11 mouse cellular contexts compared by ENCODE assay signal in genomic region chr6:108454061-108454891, GRCm38 (mm10).
DNase-seq lines count a peak whose midpoint lies in the region; ATAC-seq and TF ChIP-seq lines count a peak whose summit lies in the region.
"Had no signal": no experiment of that assay in that cellular context is flagged by ENCODE, and none has a peak within 500 bp of the region (broad histone marks: within the 10 kb centered on the region; RNA-seq: fewer than 3 reads in every experiment).

No protein-coding gene starts in this region.

- peak overlapping the region; percentile 26; the same call in 1 of the 2 replicates for H3K27ac ChIP-seq in hindbrain, postnatal 0 days
- no peak overlapping the region for H3K27ac ChIP-seq in hindbrain, embryonic 14.5 days
- H3K27ac ChIP-seq: hindbrain, embryonic 15.5 days had no signal

- peaks cover 16% of the 10 kb centered on the region for H3K4me1 ChIP-seq in hindbrain, postnatal 0 days (ENCODE audit: insufficient read depth, low read length)
- peaks cover 12% of the 10 kb centered on the region for H3K4me1 ChIP-seq in hindbrain, embryonic 14.5 days (replicated peaks; ENCODE audit: control insufficient read depth, insufficient read depth, low read length)

- no peak overlapping the region for H3K9ac ChIP-seq in hindbrain, postnatal 0 days (replicated peaks; ENCODE audit: low read length)
- H3K9ac ChIP-seq in hindbrain, embryonic 14.5 days = no peak overlapping the region
- H3K9ac ChIP-seq: hindbrain, embryonic 15.5 days; lung, embryonic 14.5 days had no signal

- H3K4me2 ChIP-seq in hindbrain, postnatal 0 days (ENCODE audit: low read depth, low read length) = no peak overlapping the region
- H3K4me2 ChIP-seq in hindbrain, embryonic 14.5 days (replicated peaks) = no peak overlapping the region
- H3K4me2 ChIP-seq: hindbrain, embryonic 15.5 days; lung, embryonic 14.5 days had no signal

- no peaks in the 10 kb centered on the region for H3K27me3 ChIP-seq in hindbrain, postnatal 0 days (ENCODE audit: insufficient read depth, low read length)
- no peaks in the 10 kb centered on the region for H3K27me3 ChIP-seq in hindbrain, embryonic 14.5 days (ENCODE audit: control insufficient read depth, insufficient read depth, low read length)
- H3K27me3 ChIP-seq: hindbrain, embryonic 15.5 days had no signal

- peak; percentile 23 for DNase-seq in hindbrain, postnatal 0 days (ENCODE audit: low spot score)
- no peak for DNase-seq in hindbrain, embryonic 14.5 days (ENCODE audit: low spot score)
- peak; percentile 40 to 62 for DNase-seq in frontal cortex, postnatal 10 days (ENCODE audit: low spot score in 2 of 2)
- peak; percentile 76 to 93 for DNase-seq in left cerebral cortex, postnatal 25 days (ENCODE audit: low spot score in 2 of 2)
- no peak for DNase-seq in urinary bladder, postnatal 10 days (ENCODE audit: low spot score)
- no peak for DNase-seq in cerebellum, postnatal 4 days (ENCODE audit: low spot score in 2 of 2)
- DNase-seq: lung, embryonic 14.5 days; thymus, adult 18-20 months had no signal

- WGBS in hindbrain, postnatal 0 days = 49% methylated on average over 16 of the region's 16 CpGs
- WGBS in hindbrain, embryonic 14.5 days = 71% methylated on average over 16 of the region's 16 CpGs

- TF ChIP-seq CTCF in hindbrain, postnatal 0 days (IDR thresholded peaks at IDR 0.05; ENCODE audit: low read depth) = no peak

- intact Hi-C loops in left cerebral cortex, postnatal 25 days (cut with DNase I) = loop anchor here (1.0 to 5.0 kb wide), 3 partner anchors 19 to 206 kb away; partner anchors contain the start of gene Bhlhe40

- no peaks in the 10 kb centered on the region for H3K9me3 ChIP-seq in hindbrain, postnatal 0 days (ENCODE audit: low read length)
- H3K9me3 ChIP-seq in hindbrain, embryonic 14.5 days (ENCODE audit: control insufficient read depth, low read length) = no peaks in the 10 kb centered on the region
- H3K9me3 ChIP-seq: hindbrain, embryonic 15.5 days had no signal

- peak; percentile 21; the same call in 1 of the 2 replicates for ATAC-seq in hindbrain, postnatal 0 days
- ATAC-seq in hindbrain, embryonic 14.5 days (ENCODE audit: low FRiP score) = no peak
- peak; percentile 49 for ATAC-seq in activated CD4-positive, CD25-positive, alpha-beta regulatory T cell, adult 4 months
- ATAC-seq in megakaryocyte, adult 5-6 weeks (ENCODE audit: poor library complexity, severe bottlenecking) = no peak

- H3K36me3 ChIP-seq in hindbrain, postnatal 0 days (ENCODE audit: insufficient read depth, low read length) = no peaks in the 10 kb centered on the region
- H3K36me3 ChIP-seq in hindbrain, embryonic 14.5 days (replicated peaks; ENCODE audit: control insufficient read depth, insufficient read depth) = no peaks in the 10 kb centered on the region
- H3K36me3 ChIP-seq: hindbrain, embryonic 15.5 days had no signal

- H3K4me3 ChIP-seq in hindbrain, postnatal 0 days (ENCODE audit: low read length) = no peak overlapping the region
- H3K4me3 ChIP-seq in hindbrain, embryonic 14.5 days (replicated peaks; ENCODE audit: low read length) = no peak overlapping the region
- H3K4me3 ChIP-seq: hindbrain, embryonic 15.5 days had no signal

Comparison
In these comparisons a context has a peak if more than half of its experiments do, and no peak if none do; other contexts are left out.
1. ATAC-seq: peak in hindbrain, postnatal 0 days (single experiment) and activated CD4-positive, CD25-positive, alpha-beta regulatory T cell, adult 4 months (single experiment); none in hindbrain, embryonic 14.5 days (single experiment) and megakaryocyte, adult 5-6 weeks (single experiment).
2. DNase-seq: peak in hindbrain, postnatal 0 days (single experiment), frontal cortex, postnatal 10 days (2 of 2) and left cerebral cortex, postnatal 25 days (2 of 2); none in hindbrain, embryonic 14.5 days (single experiment), urinary bladder, postnatal 10 days (single experiment) and cerebellum, postnatal 4 days (0 of 2).